Comparison of ENCODE assay signal across 9 mouse cellular contexts in the genomic region with DNA sequence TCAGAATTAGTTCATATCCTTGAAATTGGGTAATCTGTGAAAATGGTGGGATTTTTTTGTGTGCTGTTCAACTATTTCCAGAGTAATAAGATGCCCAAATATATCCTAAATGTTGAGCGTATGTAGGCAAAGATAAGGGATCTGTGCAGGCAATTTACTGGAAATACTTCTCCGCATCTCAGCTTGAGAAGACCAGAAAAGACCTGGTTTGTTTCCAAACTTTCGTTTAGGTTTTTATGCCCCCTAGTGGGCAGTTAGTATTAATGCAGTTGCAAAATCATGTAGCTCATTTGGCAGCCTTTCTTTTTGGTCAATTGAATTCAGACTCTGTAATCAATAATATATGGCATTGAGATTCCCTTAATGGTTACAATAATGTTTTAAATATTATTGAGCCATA.
A peak's percentile ranks its signal among the peaks of the same experiment; 100 is the strongest.
DNase-seq lines count a peak whose midpoint lies in the region; ATAC-seq and TF ChIP-seq lines count a peak whose summit lies in the region.
"Had no signal": no experiment of that assay in that cellular context is flagged by ENCODE, and none has a peak within 500 bp of the region (broad histone marks: within the 10 kb centered on the region; RNA-seq: fewer than 3 reads in every experiment).

No protein-coding gene starts in this region.

- no peak overlapping the region for H3K9ac ChIP-seq in ES-E14 (ENCODE audit: insufficient read depth, low read depth, low read length, poor library complexity, severe bottlenecking)

- H3K4me3 ChIP-seq in layer of hippocampus, adult 2 months = no peak overlapping the region
- no peak overlapping the region for H3K4me3 ChIP-seq in ES-E14 (ENCODE audit: insufficient read depth in 1 of 2, low read depth in 1 of 2, low read length in 2 of 2, poor library complexity in 1 of 2, severe bottlenecking in 1 of 2)
- H3K4me3 ChIP-seq: heart, embryonic 10.5 days had no signal

- peak; percentile 88 for TF ChIP-seq CTCF in layer of hippocampus, adult 2 months (conservative IDR thresholded peaks at IDR 0.05)

- no peaks in the 10 kb centered on the region for H3K9me3 ChIP-seq in ES-E14 (ENCODE audit: control insufficient read depth, insufficient read depth, low read depth, low read length)
- H3K9me3 ChIP-seq: heart, embryonic 10.5 days had no signal

- DNase-seq in CD4-positive, CD25-positive, alpha-beta regulatory T cell, adult 2 months (ENCODE audit: low read depth, low spot score) = peak; percentile 1
- DNase-seq in layer of hippocampus, adult 2 months (ENCODE audit: low spot score in 2 of 2) = peak; percentile 37 to 52
- DNase-seq in layer of hippocampus, adult 9-11 months = no peak
- DNase-seq in ES-E14 (ENCODE audit: low read depth, low spot score) = peak; percentile 7
- DNase-seq in embryo, embryonic 11.5 days (ENCODE audit: low read depth, low spot score) = peak; percentile 20
- DNase-seq in layer of hippocampus, postnatal 36 days = no peak
- no peak for DNase-seq in right cerebral cortex, postnatal 36 days (ENCODE audit: low spot score in 2 of 2)

- in situ Hi-C loops in ES-E14 (cut with MboI; ENCODE audit: low sequenced_read_pairs in 2 of 2, unreplicated experiment in 2 of 2) = no loop called here

- H3K36me3 ChIP-seq in ES-E14 (ENCODE audit: control insufficient read depth, insufficient read depth, low read length, poor library complexity, severe bottlenecking) = no peaks in the 10 kb centered on the region
- H3K36me3 ChIP-seq: heart, embryonic 10.5 days had no signal

- no peak for ATAC-seq in CD4-positive, CD25-positive, alpha-beta regulatory T cell, adult 4 months

- no peaks in the 10 kb centered on the region for H3K4me1 ChIP-seq in ES-E14 (ENCODE audit: control insufficient read depth in 2 of 2, insufficient read depth in 2 of 2, low read length in 2 of 2, poor library complexity in 1 of 2)

- no peak overlapping the region for H3K27ac ChIP-seq in layer of hippocampus, adult 2 months
- H3K27ac ChIP-seq in ES-E14 (ENCODE audit: insufficient read depth, low read depth, low read length, poor library complexity, severe bottlenecking) = no peak overlapping the region
- H3K27ac ChIP-seq: heart, embryonic 10.5 days had no signal

TF ChIP-seq in ES-E14, 5 proteins besides CTCF, POLR2A, EP300 and RAD21:
- TF ChIP-seq MAFK (IDR thresholded peaks at IDR 0.05; ENCODE audit: insufficient read depth, low read depth, low read length) (no peak), ZNF384 (IDR thresholded peaks at IDR 0.05; ENCODE audit: low read depth, low read length) (no peak), HCFC1 (IDR thresholded peaks at IDR 0.05; ENCODE audit: borderline replicate concordance, insufficient read depth, low read length) (no peak), CHD2 (IDR thresholded peaks at IDR 0.05; ENCODE audit: low read depth, low read length) (no peak), ZC3H11A (IDR thresholded peaks at IDR 0.05; ENCODE audit: borderline replicate concordance, low read depth, low read length) (no peak)

Comparison
In these comparisons a context has a peak if more than half of its experiments do, and no peak if none do; other contexts are left out.
1. DNase-seq: peak in CD4-positive, CD25-positive, alpha-beta regulatory T cell, adult 2 months (single experiment), layer of hippocampus, adult 2 months (2 of 2), ES-E14 (single experiment) and embryo, embryonic 11.5 days (single experiment); none in layer of hippocampus, adult 9-11 months (single experiment), layer of hippocampus, postnatal 36 days (0 of 2) and right cerebral cortex, postnatal 36 days (0 of 2).